Mouse (Mus musculus): Measurements from ENCODE around the gene Asprv1.

DNA sequence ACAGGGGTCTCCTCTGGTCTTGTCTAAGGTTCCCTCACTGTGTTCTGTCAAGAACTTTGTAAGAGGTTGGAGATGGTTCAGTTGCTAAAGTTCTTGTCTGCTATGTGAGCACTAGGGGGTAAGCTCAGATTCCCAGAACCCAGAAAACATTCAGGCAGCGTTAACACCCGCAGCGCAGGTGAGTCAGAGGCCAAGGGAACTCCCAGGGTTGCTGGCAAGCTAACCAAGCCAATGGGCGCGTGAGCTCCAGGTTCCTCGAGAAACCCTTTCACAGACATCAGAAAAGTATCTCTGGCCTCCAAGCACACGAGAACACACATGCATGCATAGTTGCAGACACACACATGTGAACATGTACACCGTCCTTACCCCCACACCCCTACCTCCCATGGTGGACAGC, 12.8 kb downstream of the Asprv1 start:
- no peak for TF ChIP-seq CTCF (IDR thresholded peaks at IDR 0.05; ENCODE audit: control insufficient read depth, insufficient read depth, low read length)
- no peak for TF ChIP-seq POLR2A (IDR thresholded peaks at IDR 0.05; ENCODE audit: borderline replicate concordance, control insufficient read depth, low read depth, low read length)

All from bone marrow, adult 2 months (tissue).